Mouse (Mus musculus): ENCODE data around the gene Dynlt1b.
"Not testable (repeated sequence)": the region's sequence is repeated elsewhere in the genome, so short reads cannot be mapped to it uniquely, and the experiment has no call there.

GRCm38 (mm10) chr17:6475270-6475669 is 45.4 kb downstream of the Dynlt1b start:
- not testable (repeated sequence) for TF ChIP-seq CTCF, EP300 (IDR thresholded peaks at IDR 0.05; ENCODE audit: low read depth)

Data from liver, embryonic 14.5 days (tissue).